Mouse (Mus musculus): ENCODE data around the gene Tulp4.
"Not testable (repeated sequence)": the region's sequence is repeated elsewhere in the genome, so short reads cannot be mapped to it uniquely, and the experiment has no call there.

Tulp4 gene

GRCm38 (mm10) chr17:6189207-6189606 is 83.0 kb downstream of the Tulp4 start:
- no peak for DNase-seq (ENCODE audit: low spot score)

GRCm38 (mm10) chr17:6192275-6192674 is 86.0 kb downstream of the Tulp4 start:
- no peak for DNase-seq (ENCODE audit: low spot score)

- no peak for DNase-seq (ENCODE audit: low spot score)
These were observed 89.2 kb downstream of the Tulp4 start for GRCm38 (mm10) chr17:6195390-6195789.

- DNase-seq (ENCODE audit: low spot score) = no peak
These were observed 91.3 kb downstream of the Tulp4 start for GRCm38 (mm10) chr17:6197491-6197890.

- DNase-seq (ENCODE audit: low spot score) = no peak
These were observed 92.4 kb downstream of the Tulp4 start for GRCm38 (mm10) chr17:6198670-6199069.

- no peak for DNase-seq (ENCODE audit: low spot score)
These were observed 92.9 kb downstream of the Tulp4 start for GRCm38 (mm10) chr17:6199166-6199565.

GRCm38 (mm10) chr17:6201522-6202250 is 95.4 kb downstream of the Tulp4 start:
- DNase-seq (ENCODE audit: low spot score) = no peak

- DNase-seq (ENCODE audit: low spot score) = no peak
These were observed 96.3 kb downstream of the Tulp4 start for GRCm38 (mm10) chr17:6202389-6203110.

- DNase-seq (ENCODE audit: low spot score) = no peak
These were observed 96.9 kb downstream of the Tulp4 start for GRCm38 (mm10) chr17:6203126-6203525.

GRCm38 (mm10) chr17:6203795-6204194 is 97.6 kb downstream of the Tulp4 start:
- no peak for DNase-seq (ENCODE audit: low spot score)

- no peak for DNase-seq (ENCODE audit: low spot score)
These were observed 105.5 kb downstream of the Tulp4 start for GRCm38 (mm10) chr17:6211721-6212120.

GRCm38 (mm10) chr17:6215640-6216039 is 109.4 kb downstream of the Tulp4 start:
- DNase-seq (ENCODE audit: low spot score) = no peak

- DNase-seq (ENCODE audit: low spot score) = no peak
These were observed 110.3 kb downstream of the Tulp4 start for GRCm38 (mm10) chr17:6216514-6216913.

GRCm38 (mm10) chr17:6232633-6233032 is 126.4 kb downstream of the Tulp4 start:
- DNase-seq (ENCODE audit: low spot score) = not testable (repeated sequence)

GRCm38 (mm10) chr17:6251298-6251697 is 145.1 kb downstream of the Tulp4 start:
- not testable (repeated sequence) for DNase-seq (ENCODE audit: low spot score)

- not testable (repeated sequence) for DNase-seq (ENCODE audit: low spot score)
These were observed 150.3 kb downstream of the Tulp4 start, which contains the start of gene Tmem181a for GRCm38 (mm10) chr17:6256400-6257069. Gene Tmem181a (plus strand): TSS chr17:6256860.

- not testable (repeated sequence) for DNase-seq (ENCODE audit: low spot score)
These were observed 150.8 kb downstream of the Tulp4 start for GRCm38 (mm10) chr17:6257070-6257456.

- DNase-seq (ENCODE audit: low spot score) = not testable (repeated sequence)
These were observed 163.9 kb downstream of the Tulp4 start for GRCm38 (mm10) chr17:6269876-6270831.

- DNase-seq (ENCODE audit: low spot score) = not testable (repeated sequence)
These were observed 164.6 kb downstream of the Tulp4 start for GRCm38 (mm10) chr17:6270840-6271239.

- not testable (repeated sequence) for DNase-seq (ENCODE audit: low spot score)
These were observed 165.7 kb downstream of the Tulp4 start for GRCm38 (mm10) chr17:6271970-6272369.

GRCm38 (mm10) chr17:6274693-6275092 is 168.5 kb downstream of the Tulp4 start:
- DNase-seq (ENCODE audit: low spot score) = not testable (repeated sequence)

- DNase-seq (ENCODE audit: low spot score) = not testable (repeated sequence)
These were observed 173.0 kb downstream of the Tulp4 start for GRCm38 (mm10) chr17:6279205-6279604.
